Mouse (Mus musculus): ENCODE measurements around the gene Hmgn2. TPM values are rescaled to one million over a fixed set of nuclear protein-coding genes. Genes with fewer than 3 reads are reported as not detected.
"Not testable (repeated sequence)": the region's sequence is repeated elsewhere in the genome, so short reads cannot be mapped to it uniquely, and the experiment has no call there.

Hmgn2 gene
- total RNA-seq (2015; ENCODE audit: low replicate concordance): 970 and 984 TPM in 2 replicates
- total RNA-seq (2017; ENCODE audit: low replicate concordance): 403 and 537 TPM in 2 replicates

DNA sequence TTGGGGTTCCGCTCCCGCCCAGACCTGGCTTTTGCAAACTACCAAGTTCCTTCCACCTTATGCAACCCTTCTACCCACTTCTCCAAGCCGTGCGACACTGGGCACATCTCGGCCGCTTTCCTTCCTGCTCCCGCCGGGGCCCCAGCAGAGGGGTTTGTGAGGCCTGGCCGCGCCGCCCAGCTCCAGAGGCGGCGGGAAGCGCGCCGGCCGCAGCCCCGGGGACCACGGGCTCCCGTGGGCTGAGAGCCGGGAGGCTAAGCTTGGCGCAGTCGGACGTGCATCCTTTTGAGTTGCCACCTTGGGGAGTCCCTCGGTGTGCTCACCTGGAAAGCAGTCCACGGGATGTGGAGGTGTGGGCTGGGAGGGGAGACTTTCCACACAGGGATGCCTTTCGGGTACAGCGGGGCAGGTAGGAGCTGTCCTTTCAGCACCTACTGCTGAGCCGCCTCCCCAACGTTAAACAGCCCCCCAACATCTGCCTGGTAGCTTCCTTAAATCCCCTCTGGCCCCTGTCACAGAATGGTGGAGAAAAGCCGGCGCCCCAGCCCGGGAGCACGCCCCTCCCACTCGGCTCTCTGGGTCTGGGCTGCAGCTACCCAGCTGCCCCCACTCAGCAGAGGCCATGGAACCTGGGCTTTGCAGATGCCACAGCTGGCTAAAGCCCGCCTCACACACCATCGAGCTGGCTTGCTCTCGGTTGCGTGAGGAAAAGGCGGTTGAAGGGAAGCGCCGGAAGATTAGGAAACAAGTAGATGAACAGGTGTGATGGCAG, at the start of gene Hmgn2:
Gene Hmgn2 (minus strand): TSS at position 501 of the 772 bp plus-strand sequence.
- ATAC-seq (replicated peaks; ENCODE audit: low FRiP score, poor library complexity, severe bottlenecking): peak; percentile 50

GRCm38 (mm10) chr4:134017201-134017865, 48.9 kb upstream of the Hmgn2 start:
- ATAC-seq (replicated peaks; ENCODE audit: low FRiP score, poor library complexity, severe bottlenecking): no peak

DNA sequence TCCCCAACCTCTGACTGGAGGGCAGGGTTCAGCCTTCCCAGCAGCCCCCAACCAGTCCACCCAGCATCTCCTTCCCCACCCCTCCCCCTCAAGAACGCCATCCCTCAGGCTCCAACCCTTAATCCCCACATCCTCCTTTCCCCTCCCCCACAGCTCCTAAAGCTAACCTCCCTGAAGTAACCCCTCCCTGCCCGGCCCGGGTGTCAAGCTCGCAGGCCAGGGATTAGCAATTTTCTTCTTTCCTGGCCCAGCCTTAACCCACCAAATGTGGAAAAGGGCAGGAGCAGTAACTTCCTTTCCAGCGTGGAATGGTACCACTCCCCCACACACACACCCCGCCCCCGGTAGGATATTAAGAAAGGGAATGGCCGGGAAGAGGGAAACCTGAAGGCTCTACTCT, 48.3 kb upstream of the Hmgn2 start:
- no peak for ATAC-seq (replicated peaks; ENCODE audit: low FRiP score, poor library complexity, severe bottlenecking)

GRCm38 (mm10) chr4:134016208-134016607, 47.8 kb upstream of the Hmgn2 start:
- no peak for ATAC-seq (replicated peaks; ENCODE audit: low FRiP score, poor library complexity, severe bottlenecking)

- no peak for ATAC-seq (replicated peaks; ENCODE audit: low FRiP score, poor library complexity, severe bottlenecking)
Observed at GRCm38 (mm10) chr4:134012858-134013528, 44.5 kb upstream of the Hmgn2 start.

GRCm38 (mm10) chr4:134011450-134012414, 43.3 kb upstream of the Hmgn2 start:
- no peak for ATAC-seq (replicated peaks; ENCODE audit: low FRiP score, poor library complexity, severe bottlenecking)

DNA sequence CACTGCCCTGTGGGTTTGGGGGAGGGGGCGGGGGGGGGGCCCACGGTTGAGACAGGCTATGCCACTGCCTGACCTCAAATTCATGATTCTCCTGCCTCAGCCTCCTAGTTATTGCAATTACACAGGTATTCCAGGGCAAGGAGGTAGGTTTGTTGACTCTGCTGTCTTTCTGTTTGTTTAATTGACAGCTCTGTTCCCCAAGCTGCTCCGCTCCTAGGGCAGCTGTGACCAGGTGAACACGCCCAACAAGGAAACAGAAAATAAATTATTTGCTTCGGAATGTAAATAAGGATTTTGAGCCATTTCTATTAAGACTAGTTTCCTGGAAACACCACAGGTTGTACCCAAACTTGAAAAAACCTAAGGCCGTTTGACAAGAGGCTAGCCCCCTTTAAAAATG, 41.3 kb upstream of the Hmgn2 start:
- ATAC-seq (replicated peaks; ENCODE audit: low FRiP score, poor library complexity, severe bottlenecking): no peak

GRCm38 (mm10) chr4:134006845-134007244, 38.4 kb upstream of the Hmgn2 start:
- no peak for ATAC-seq (replicated peaks; ENCODE audit: low FRiP score, poor library complexity, severe bottlenecking)

DNA sequence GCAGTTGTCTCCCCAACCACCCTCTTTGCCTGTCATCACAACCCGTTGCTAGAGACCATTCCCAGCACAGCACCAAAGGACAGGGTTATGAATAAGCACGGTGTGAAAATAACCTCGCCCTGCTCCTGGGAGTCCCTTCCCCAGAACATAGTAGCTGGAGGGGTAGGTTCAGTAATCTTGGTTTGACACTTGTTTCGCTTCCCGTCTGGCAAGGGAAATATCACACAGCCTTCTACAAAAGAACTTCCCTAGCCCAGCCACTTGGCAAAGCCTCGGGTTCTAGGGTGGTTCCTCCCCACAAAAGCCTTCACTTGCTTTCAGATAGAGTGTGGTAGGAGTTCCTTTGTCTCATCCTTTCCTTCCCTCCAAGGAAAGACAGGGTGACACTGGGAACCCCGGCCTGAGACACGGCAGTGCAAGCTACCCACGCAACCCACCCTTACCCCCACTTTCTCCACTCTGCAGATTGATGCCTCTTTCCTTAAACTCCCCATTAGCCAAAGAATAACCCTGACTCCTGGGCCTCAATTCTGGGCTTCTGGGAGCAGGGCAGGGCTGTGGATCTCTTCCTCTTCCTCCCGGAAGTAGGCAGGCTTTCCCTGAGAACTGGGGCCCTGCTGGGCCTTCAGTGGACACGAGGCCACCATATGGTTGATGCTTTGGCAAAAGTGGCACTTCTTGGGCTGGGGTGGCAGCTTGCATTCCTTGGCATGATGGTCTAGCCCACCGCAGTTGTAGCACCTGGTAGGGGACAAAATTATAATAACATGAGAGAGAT, 37.3 kb upstream of the Hmgn2 start:
- no peak for ATAC-seq (replicated peaks; ENCODE audit: low FRiP score, poor library complexity, severe bottlenecking)

- no peak for ATAC-seq (replicated peaks; ENCODE audit: low FRiP score, poor library complexity, severe bottlenecking)
Observed at GRCm38 (mm10) chr4:134002903-134003302, 34.5 kb upstream of the Hmgn2 start.

- ATAC-seq (replicated peaks; ENCODE audit: low FRiP score, poor library complexity, severe bottlenecking): no peak
Observed at GRCm38 (mm10) chr4:134002246-134002645, 33.8 kb upstream of the Hmgn2 start.

DNA sequence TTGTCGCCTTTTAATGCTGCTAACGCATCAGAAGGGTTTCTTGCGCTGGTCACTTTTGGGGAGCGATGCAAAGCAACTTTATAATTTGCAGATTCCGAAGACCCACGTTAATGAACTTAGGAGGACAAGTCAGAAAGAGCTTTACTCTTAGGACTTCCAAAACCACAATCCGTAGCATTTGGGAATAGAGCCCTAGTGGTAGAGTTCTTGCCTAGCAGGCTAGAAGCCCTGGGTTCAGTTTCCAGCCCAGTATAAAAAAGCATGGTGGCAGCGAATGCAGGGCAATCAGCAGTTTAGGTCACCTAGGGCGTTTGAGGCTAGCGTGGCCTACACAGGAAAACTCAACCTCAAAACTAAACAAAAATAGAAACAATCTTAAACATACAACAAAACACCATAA, 33.3 kb upstream of the Hmgn2 start:
- ATAC-seq (replicated peaks; ENCODE audit: low FRiP score, poor library complexity, severe bottlenecking): no peak

GRCm38 (mm10) chr4:134000466-134001438, 32.3 kb upstream of the Hmgn2 start, which contains the start of gene Dhdds:
Dhdds (minus strand) TSS chr4:134000918.
- peak; percentile 98 for ATAC-seq (replicated peaks; ENCODE audit: low FRiP score, poor library complexity, severe bottlenecking)

- no peak for ATAC-seq (replicated peaks; ENCODE audit: low FRiP score, poor library complexity, severe bottlenecking)
Observed at GRCm38 (mm10) chr4:133994697-133995096, 26.2 kb upstream of the Hmgn2 start.

DNA sequence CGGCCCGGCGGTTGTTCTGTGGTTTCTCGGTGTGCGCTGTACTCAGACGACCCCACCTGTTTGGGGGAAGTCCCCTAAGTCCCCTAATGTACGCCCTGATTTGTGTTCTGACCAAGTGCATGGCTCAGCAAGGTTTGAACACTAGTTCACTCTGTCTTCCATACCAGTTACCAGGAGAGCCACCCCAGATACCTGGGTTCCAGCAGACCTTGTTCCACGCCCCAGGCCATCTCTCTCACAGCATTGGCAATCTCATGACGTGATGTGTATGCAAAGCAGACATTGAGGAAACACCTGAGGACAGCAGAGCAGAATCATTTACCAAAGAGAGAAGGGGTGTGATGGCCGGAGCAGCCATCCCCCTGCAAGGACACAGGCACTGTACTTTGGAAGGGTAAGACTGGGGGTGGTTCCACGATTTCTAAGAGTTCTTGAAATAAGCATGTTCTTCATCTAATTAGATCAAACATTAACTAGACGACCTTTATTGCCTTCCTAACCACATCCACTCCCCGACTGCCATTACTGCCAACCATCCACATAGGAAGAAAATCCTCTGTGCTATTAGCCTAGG, 22.7 kb upstream of the Hmgn2 start:
- ATAC-seq (replicated peaks; ENCODE audit: low FRiP score, poor library complexity, severe bottlenecking): no peak

DNA sequence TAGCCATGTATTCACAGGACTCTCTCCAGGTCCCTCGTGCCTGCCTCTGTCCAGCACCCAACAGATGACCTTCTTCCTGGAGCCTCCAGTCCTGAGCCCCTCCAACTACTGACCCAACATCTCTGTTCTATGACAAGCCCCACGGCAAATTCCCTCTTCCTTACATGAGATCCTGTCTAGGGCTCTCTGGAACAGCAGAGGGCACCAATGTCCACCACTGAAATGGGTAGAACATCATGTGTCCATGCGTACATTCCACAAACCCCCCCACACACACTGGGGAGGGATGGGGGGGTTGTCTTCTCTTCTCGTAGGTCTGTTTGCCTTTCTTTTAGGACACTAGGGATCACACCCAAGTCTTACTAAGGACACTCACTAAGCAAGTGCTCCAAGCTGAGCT, 21.6 kb upstream of the Hmgn2 start:
- ATAC-seq (replicated peaks; ENCODE audit: low FRiP score, poor library complexity, severe bottlenecking): no peak

- ATAC-seq (replicated peaks; ENCODE audit: low FRiP score, poor library complexity, severe bottlenecking): not testable (repeated sequence)
Observed at GRCm38 (mm10) chr4:133988289-133988688, 19.8 kb upstream of the Hmgn2 start.

Measured in erythroblast, adult 5-6 weeks (primary cell).